22 mouse cellular contexts compared by ENCODE assay signal in the genomic region with DNA sequence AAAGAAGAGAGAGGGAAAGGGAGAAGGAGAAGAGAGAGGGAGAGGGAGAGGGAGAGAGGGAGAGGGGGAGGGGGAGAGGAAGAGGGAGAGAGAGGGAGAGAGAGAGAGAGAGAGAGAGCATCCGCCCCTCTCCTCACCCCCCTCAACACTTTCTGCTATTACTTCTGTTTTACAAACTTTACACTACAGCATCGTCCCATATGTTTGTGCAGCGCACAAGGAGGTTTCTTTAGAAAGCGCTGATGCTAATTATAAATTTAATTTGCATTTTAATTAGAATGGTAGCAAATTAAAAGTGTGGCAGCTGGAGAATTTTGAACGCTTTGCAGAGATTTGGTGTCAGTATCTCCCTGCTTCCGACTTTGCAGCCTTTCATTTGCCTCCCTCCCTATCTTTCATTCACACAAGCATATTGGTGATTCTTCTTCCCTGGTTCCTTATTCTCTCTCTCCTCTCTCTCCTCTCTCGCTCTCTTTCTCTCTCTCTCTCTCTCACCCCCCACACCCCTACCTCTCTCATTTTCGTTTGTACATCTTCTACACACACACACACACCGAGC.
DNase-seq lines count a peak whose midpoint lies in the region; ATAC-seq and TF ChIP-seq lines count a peak whose summit lies in the region.
"Had no signal": no experiment of that assay in that cellular context is flagged by ENCODE, and none has a peak within 500 bp of the region (broad histone marks: within the 10 kb centered on the region; RNA-seq: fewer than 3 reads in every experiment).

No protein-coding gene starts in this region.

- peaks cover 19% of the 10 kb centered on the region; the same call in 1 of the 2 replicates for H3K27me3 ChIP-seq in hindbrain, embryonic 10.5 days (ENCODE audit: insufficient read depth, poor library complexity, severe bottlenecking)
- no peaks in the 10 kb centered on the region; the same call in 1 of the 2 replicates for H3K27me3 ChIP-seq in hindbrain, embryonic 11.5 days (ENCODE audit: control insufficient read depth, insufficient read depth, low read length)
- no peaks in the 10 kb centered on the region for H3K27me3 ChIP-seq in midbrain, embryonic 15.5 days (replicated peaks)
- no peaks in the 10 kb centered on the region for H3K27me3 ChIP-seq in midbrain, embryonic 16.5 days (ENCODE audit: control insufficient read depth, insufficient read depth, low read depth, low read length)
- H3K27me3 ChIP-seq in forebrain, embryonic 15.5 days, result no peaks in the 10 kb centered on the region
- H3K27me3 ChIP-seq in hindbrain, postnatal 0 days (ENCODE audit: insufficient read depth, low read length), result no peaks in the 10 kb centered on the region
- H3K27me3 ChIP-seq in lung, postnatal 0 days (replicated peaks; ENCODE audit: insufficient read depth, low read length), result no peaks in the 10 kb centered on the region
- H3K27me3 ChIP-seq: embryonic facial prominence, embryonic 13.5 days; heart, embryonic 12.5 days had no signal

- TF ChIP-seq EP300 in lung, postnatal 0 days (IDR thresholded peaks at IDR 0.05), result no peak

- no peak overlapping the region for H3K9ac ChIP-seq in hindbrain, embryonic 11.5 days (ENCODE audit: low read depth, low read length)
- no peak overlapping the region for H3K9ac ChIP-seq in midbrain, embryonic 15.5 days
- H3K9ac ChIP-seq in midbrain, embryonic 16.5 days (ENCODE audit: low read depth, low read length), result no peak overlapping the region
- H3K9ac ChIP-seq in forebrain, embryonic 15.5 days (replicated peaks), result no peak overlapping the region
- H3K9ac ChIP-seq in hindbrain, postnatal 0 days (replicated peaks; ENCODE audit: low read length), result no peak overlapping the region
- no peak overlapping the region for H3K9ac ChIP-seq in lung, postnatal 0 days (replicated peaks; ENCODE audit: low read depth)
- H3K9ac ChIP-seq: embryonic facial prominence, embryonic 13.5 days; heart, embryonic 12.5 days; liver, postnatal 0 days had no signal

- 58% methylated on average over 9 of the region's 9 CpGs for WGBS in hindbrain, embryonic 10.5 days
- 61% methylated on average over 9 of the region's 9 CpGs for WGBS in hindbrain, embryonic 11.5 days
- 63% methylated on average over 9 of the region's 9 CpGs for WGBS in midbrain, embryonic 15.5 days
- WGBS in midbrain, embryonic 16.5 days, result 55% methylated on average over 9 of the region's 9 CpGs
- 31% methylated on average over 9 of the region's 9 CpGs for WGBS in forebrain, embryonic 15.5 days
- WGBS in hindbrain, postnatal 0 days, result 45% methylated on average over 9 of the region's 9 CpGs
- 68% methylated on average over 9 of the region's 9 CpGs for WGBS in lung, postnatal 0 days

- no peak for TF ChIP-seq CTCF in hindbrain, postnatal 0 days (IDR thresholded peaks at IDR 0.05; ENCODE audit: low read depth)
- no peak for TF ChIP-seq CTCF in lung, postnatal 0 days (IDR thresholded peaks at IDR 0.05)

- peak overlapping the region; percentile 64; the same call in 1 of the 2 replicates for H3K27ac ChIP-seq in hindbrain, embryonic 10.5 days
- no peak overlapping the region for H3K27ac ChIP-seq in hindbrain, embryonic 11.5 days (ENCODE audit: low read depth, low read length)
- no peak overlapping the region for H3K27ac ChIP-seq in midbrain, embryonic 15.5 days
- no peak overlapping the region for H3K27ac ChIP-seq in midbrain, embryonic 16.5 days (ENCODE audit: low read length)
- H3K27ac ChIP-seq in forebrain, embryonic 15.5 days (replicated peaks), result peak overlapping the region; percentile 71
- no peak overlapping the region for H3K27ac ChIP-seq in hindbrain, postnatal 0 days
- H3K27ac ChIP-seq in lung, postnatal 0 days (ENCODE audit: low read length), result no peak overlapping the region
- H3K27ac ChIP-seq: embryonic facial prominence, embryonic 13.5 days; stomach, postnatal 0 days had no signal

- peaks cover 47% of the 10 kb centered on the region for H3K4me1 ChIP-seq in hindbrain, embryonic 10.5 days (replicated peaks)
- H3K4me1 ChIP-seq in hindbrain, embryonic 11.5 days (replicated peaks; ENCODE audit: control insufficient read depth, insufficient read depth, low read length), result no peaks in the 10 kb centered on the region
- H3K4me1 ChIP-seq in midbrain, embryonic 15.5 days, result peaks cover 3% of the 10 kb centered on the region; the same call in 1 of the 2 replicates
- H3K4me1 ChIP-seq in midbrain, embryonic 16.5 days (ENCODE audit: control insufficient read depth, insufficient read depth, low read length), result peaks cover 10% of the 10 kb centered on the region; the same call in 1 of the 2 replicates
- H3K4me1 ChIP-seq in forebrain, embryonic 15.5 days, result peaks cover 25% of the 10 kb centered on the region
- H3K4me1 ChIP-seq in hindbrain, postnatal 0 days (ENCODE audit: insufficient read depth, low read length), result no peaks in the 10 kb centered on the region
- no peaks in the 10 kb centered on the region for H3K4me1 ChIP-seq in lung, postnatal 0 days (ENCODE audit: insufficient read depth, low read depth, low read length)
- H3K4me1 ChIP-seq: embryonic facial prominence, embryonic 13.5 days had no signal

- H3K36me3 ChIP-seq in hindbrain, embryonic 10.5 days, result no peaks in the 10 kb centered on the region
- H3K36me3 ChIP-seq in hindbrain, embryonic 11.5 days (ENCODE audit: control insufficient read depth, insufficient read depth, low read length), result no peaks in the 10 kb centered on the region
- H3K36me3 ChIP-seq in midbrain, embryonic 15.5 days (replicated peaks), result no peaks in the 10 kb centered on the region
- H3K36me3 ChIP-seq in midbrain, embryonic 16.5 days (ENCODE audit: control insufficient read depth, insufficient read depth, low read length), result no peaks in the 10 kb centered on the region
- H3K36me3 ChIP-seq in forebrain, embryonic 15.5 days, result no peaks in the 10 kb centered on the region
- H3K36me3 ChIP-seq in hindbrain, postnatal 0 days (ENCODE audit: insufficient read depth, low read length), result no peaks in the 10 kb centered on the region
- no peaks in the 10 kb centered on the region for H3K36me3 ChIP-seq in lung, postnatal 0 days (ENCODE audit: insufficient read depth, low read length)
- H3K36me3 ChIP-seq: embryonic facial prominence, embryonic 13.5 days; heart, embryonic 12.5 days had no signal

- no peak for ATAC-seq in hindbrain, embryonic 11.5 days (ENCODE audit: low FRiP score)
- ATAC-seq in midbrain, embryonic 15.5 days (replicated peaks), result peak; percentile 30; the same call in 1 of the 2 replicates
- ATAC-seq in midbrain, embryonic 16.5 days, result no peak; the same call in 1 of the 2 replicates
- ATAC-seq in forebrain, embryonic 15.5 days (replicated peaks), result peak; percentile 94
- no peak for ATAC-seq in hindbrain, postnatal 0 days
- ATAC-seq in lung, postnatal 0 days, result no peak
- ATAC-seq: intestine, postnatal 0 days; liver, postnatal 0 days had no signal

- no peaks in the 10 kb centered on the region for H3K9me3 ChIP-seq in hindbrain, embryonic 10.5 days
- H3K9me3 ChIP-seq in hindbrain, embryonic 11.5 days (ENCODE audit: control insufficient read depth, low read length), result no peaks in the 10 kb centered on the region
- H3K9me3 ChIP-seq in midbrain, embryonic 15.5 days, result no peaks in the 10 kb centered on the region
- H3K9me3 ChIP-seq in midbrain, embryonic 16.5 days (replicated peaks; ENCODE audit: control insufficient read depth, low read length, poor library complexity, severe bottlenecking), result no peaks in the 10 kb centered on the region
- no peaks in the 10 kb centered on the region for H3K9me3 ChIP-seq in forebrain, embryonic 15.5 days
- no peaks in the 10 kb centered on the region for H3K9me3 ChIP-seq in hindbrain, postnatal 0 days (ENCODE audit: low read length)
- H3K9me3 ChIP-seq in lung, postnatal 0 days (ENCODE audit: low read length), result no peaks in the 10 kb centered on the region
- H3K9me3 ChIP-seq: embryonic facial prominence, embryonic 13.5 days; heart, embryonic 12.5 days had no signal

- no peak for DNase-seq in hindbrain, embryonic 10.5 days (ENCODE audit: low spot score)
- no peak for DNase-seq in hindbrain, embryonic 11.5 days (ENCODE audit: low spot score)
- peak; percentile 17 for DNase-seq in hindbrain, postnatal 0 days (ENCODE audit: low spot score)
- DNase-seq in lung, postnatal 0 days (ENCODE audit: low spot score), result no peak
- no peak for DNase-seq in spleen, postnatal 10 days (ENCODE audit: low spot score in 2 of 2)
- DNase-seq: adrenal gland, postnatal 36 days; cerebellum, adult 18-20 months; cerebellum, postnatal 25 days; gastrocnemius, postnatal 10 days; heart, postnatal 10 days; kidney, postnatal 4 days; liver, postnatal 0 days; lung, postnatal 10 days had no signal

- H3K4me2 ChIP-seq in hindbrain, embryonic 11.5 days (replicated peaks; ENCODE audit: low read depth, low read length), result no peak overlapping the region
- H3K4me2 ChIP-seq in midbrain, embryonic 15.5 days, result no peak overlapping the region
- no peak overlapping the region for H3K4me2 ChIP-seq in midbrain, embryonic 16.5 days (ENCODE audit: low read length)
- no peak overlapping the region for H3K4me2 ChIP-seq in forebrain, embryonic 15.5 days (replicated peaks)
- no peak overlapping the region for H3K4me2 ChIP-seq in hindbrain, postnatal 0 days (ENCODE audit: low read depth, low read length)
- no peak overlapping the region for H3K4me2 ChIP-seq in lung, postnatal 0 days (replicated peaks; ENCODE audit: low read depth, low read length)
- H3K4me2 ChIP-seq: embryonic facial prominence, embryonic 13.5 days; liver, embryonic 11.5 days had no signal

- no peak overlapping the region for H3K4me3 ChIP-seq in hindbrain, embryonic 10.5 days
- no peak overlapping the region for H3K4me3 ChIP-seq in hindbrain, embryonic 11.5 days (ENCODE audit: low read depth, low read length)
- no peak overlapping the region for H3K4me3 ChIP-seq in midbrain, embryonic 15.5 days
- H3K4me3 ChIP-seq in midbrain, embryonic 16.5 days (ENCODE audit: low read depth, low read length), result no peak overlapping the region
- no peak overlapping the region for H3K4me3 ChIP-seq in forebrain, embryonic 15.5 days
- no peak overlapping the region for H3K4me3 ChIP-seq in hindbrain, postnatal 0 days (ENCODE audit: low read length)
- no peak overlapping the region for H3K4me3 ChIP-seq in lung, postnatal 0 days (ENCODE audit: low read depth, low read length)
- H3K4me3 ChIP-seq: embryonic facial prominence, embryonic 13.5 days; erythroblast, embryonic 14.5 days had no signal

Comparison
In these comparisons a context has a peak if more than half of its experiments do, and no peak if none do; other contexts are left out.
1. H3K27ac ChIP-seq: peak in hindbrain, embryonic 10.5 days (single experiment) and forebrain, embryonic 15.5 days (single experiment); none in hindbrain, embryonic 11.5 days (single experiment), midbrain, embryonic 15.5 days (single experiment), midbrain, embryonic 16.5 days (single experiment), hindbrain, postnatal 0 days (single experiment) and lung, postnatal 0 days (single experiment).
2. ATAC-seq: peak in midbrain, embryonic 15.5 days (single experiment) and forebrain, embryonic 15.5 days (single experiment); none in hindbrain, embryonic 11.5 days (single experiment), midbrain, embryonic 16.5 days (single experiment), hindbrain, postnatal 0 days (single experiment) and lung, postnatal 0 days (single experiment).